Mouse (Mus musculus) MN1 (cell line): ENCODE measurements around the gene Chaf1b.

Experiments
- DNase-seq: peaks from one replicate; pipeline ENCODE4 v3.0.0-alpha.2; 2016; ENCODE audit warnings: low spot score

The Chaf1b gene

GRCm38 (mm10) chr16:93913881-93914576 is 30.3 kb downstream of the Chaf1b start:
- DNase-seq: peak; percentile 32

GRCm38 (mm10) chr16:93915338-93915849 is 31.7 kb downstream of the Chaf1b start:
- peak; percentile 36 for DNase-seq

GRCm38 (mm10) chr16:93917712-93918678 is 34.3 kb downstream of the Chaf1b start:
- peak; percentile 88 for DNase-seq

- peak; percentile 57 for DNase-seq
Measured at GRCm38 (mm10) chr16:93918679-93919060, 35.0 kb downstream of the Chaf1b start.

GRCm38 (mm10) chr16:93919189-93919588 is 35.5 kb downstream of the Chaf1b start:
- peak; percentile 65 for DNase-seq

- no peak for DNase-seq
Measured at GRCm38 (mm10) chr16:93920673-93921072, 37.0 kb downstream of the Chaf1b start.

GRCm38 (mm10) chr16:93922835-93923389 is 39.2 kb downstream of the Chaf1b start:
- no peak for DNase-seq

GRCm38 (mm10) chr16:93923788-93924187 is 40.1 kb downstream of the Chaf1b start:
- no peak for DNase-seq

- no peak for DNase-seq
Measured at GRCm38 (mm10) chr16:93925684-93926247, 42.1 kb downstream of the Chaf1b start.

GRCm38 (mm10) chr16:93929370-93930032 is 45.8 kb downstream of the Chaf1b start:
- DNase-seq: no peak

GRCm38 (mm10) chr16:93932185-93933168 is 48.8 kb downstream of the Chaf1b start:
- DNase-seq: no peak

- no peak for DNase-seq
Measured at GRCm38 (mm10) chr16:93934588-93934987, 50.9 kb downstream of the Chaf1b start.

GRCm38 (mm10) chr16:93935009-93935408 is 51.3 kb downstream of the Chaf1b start:
- DNase-seq: no peak

GRCm38 (mm10) chr16:93938400-93938846 is 54.7 kb downstream of the Chaf1b start:
- peak; percentile 79 for DNase-seq

GRCm38 (mm10) chr16:93939961-93940360 is 56.3 kb downstream of the Chaf1b start:
- no peak for DNase-seq

GRCm38 (mm10) chr16:93941781-93942567 is 58.3 kb downstream of the Chaf1b start:
- no peak for DNase-seq

- no peak for DNase-seq
Measured at GRCm38 (mm10) chr16:93942796-93943502, 59.2 kb downstream of the Chaf1b start.

- no peak for DNase-seq
Measured at GRCm38 (mm10) chr16:93944301-93944700, 60.6 kb downstream of the Chaf1b start.

- DNase-seq: no peak
Measured at GRCm38 (mm10) chr16:93947396-93947795, 63.7 kb downstream of the Chaf1b start.
